Mouse (Mus musculus) urinary bladder, postnatal 10 days (tissue): Measurements from ENCODE around the gene Synpo2.

Source experiments
- DNase-seq: peaks from one replicate; pipeline ENCODE4 v3.0.0; 2022; ENCODE audit warnings: low spot score

Gene Synpo2

GRCm38 (mm10) chr3:123205065-123205464, 30.9 kb downstream of the Synpo2 start:
- no peak for DNase-seq

- no peak for DNase-seq
These were observed 31.3 kb downstream of the Synpo2 start for GRCm38 (mm10) chr3:123204658-123205057.

- no peak for DNase-seq
These were observed 34.2 kb downstream of the Synpo2 start for GRCm38 (mm10) chr3:123201798-123202197.

GRCm38 (mm10) chr3:123193740-123194139, 42.2 kb downstream of the Synpo2 start:
- no peak for DNase-seq

GRCm38 (mm10) chr3:123191602-123192001, 44.3 kb downstream of the Synpo2 start:
- no peak for DNase-seq

- DNase-seq = no peak
These were observed 45.6 kb downstream of the Synpo2 start for GRCm38 (mm10) chr3:123190329-123190728.

- DNase-seq = no peak
These were observed 46.1 kb downstream of the Synpo2 start for GRCm38 (mm10) chr3:123189826-123190225.

- no peak for DNase-seq
These were observed 47.2 kb downstream of the Synpo2 start for GRCm38 (mm10) chr3:123188616-123189230.

GRCm38 (mm10) chr3:123187370-123188124, 48.4 kb downstream of the Synpo2 start:
- no peak for DNase-seq

GRCm38 (mm10) chr3:123185238-123185925, 50.6 kb downstream of the Synpo2 start:
- DNase-seq = no peak

- DNase-seq = no peak
These were observed 51.7 kb downstream of the Synpo2 start for GRCm38 (mm10) chr3:123184281-123184680.

GRCm38 (mm10) chr3:123179508-123179907, 56.4 kb downstream of the Synpo2 start:
- no peak for DNase-seq

GRCm38 (mm10) chr3:123179041-123179440, 56.9 kb downstream of the Synpo2 start:
- no peak for DNase-seq

- DNase-seq = no peak
These were observed 57.5 kb downstream of the Synpo2 start for GRCm38 (mm10) chr3:123178420-123178819.

GRCm38 (mm10) chr3:123176366-123177334, 59.3 kb downstream of the Synpo2 start:
- DNase-seq = no peak

GRCm38 (mm10) chr3:123175142-123175541, 60.8 kb downstream of the Synpo2 start:
- DNase-seq = no peak

- no peak for DNase-seq
These were observed 61.6 kb downstream of the Synpo2 start for GRCm38 (mm10) chr3:123174379-123174697.

- no peak for DNase-seq
These were observed 62.2 kb downstream of the Synpo2 start for GRCm38 (mm10) chr3:123173553-123174378.

- no peak for DNase-seq
These were observed 63.8 kb downstream of the Synpo2 start for GRCm38 (mm10) chr3:123172151-123172550.

- DNase-seq = no peak
These were observed 66.6 kb downstream of the Synpo2 start for GRCm38 (mm10) chr3:123169398-123169797.

- no peak for DNase-seq
These were observed 67.1 kb downstream of the Synpo2 start for GRCm38 (mm10) chr3:123168815-123169214.
